Mouse (Mus musculus): ENCODE results near the gene Zc3h7b. TPM values are rescaled to one million over a fixed set of nuclear protein-coding genes. Genes with fewer than 3 reads are reported as not detected.

The Zc3h7b gene
- total RNA-seq, 2 experiments from 2014 or later, result 161 to 169 TPM

GRCm38 (mm10) chr15:81838554-81839235, 93.8 kb downstream of the Zc3h7b start:
- no peak for DNase-seq (ENCODE audit: low spot score in 2 of 2)

GRCm38 (mm10) chr15:81839634-81840033, 94.8 kb downstream of the Zc3h7b start:
- peak; percentile 73 to 88 for DNase-seq (ENCODE audit: low spot score in 2 of 2)

- no peak for DNase-seq (ENCODE audit: low spot score in 2 of 2)
Observed at GRCm38 (mm10) chr15:81840306-81840705, 95.4 kb downstream of the Zc3h7b start.

- DNase-seq (ENCODE audit: low spot score in 2 of 2), result no peak
Observed at GRCm38 (mm10) chr15:81842275-81842674, 97.4 kb downstream of the Zc3h7b start.

- DNase-seq (ENCODE audit: low spot score in 2 of 2), result no peak
Observed at GRCm38 (mm10) chr15:81845033-81845625, 100.3 kb downstream of the Zc3h7b start.

GRCm38 (mm10) chr15:81845724-81846123, 100.9 kb downstream of the Zc3h7b start:
- DNase-seq (ENCODE audit: low spot score in 2 of 2), result no peak

Other genes starting within 250 kb of the Zc3h7b start
- gene Ep300, start 159.7 kb upstream of the Zc3h7b start, total RNA-seq (2021), result 10 to 100 TPM; 58.7 to 62.8 TPM
- gene L3mbtl2, start 81.2 kb upstream of the Zc3h7b start, total RNA-seq (2021), result 10 to 100 TPM; 37.7 to 38.8 TPM
- gene Chadl, start 47.8 kb upstream of the Zc3h7b start, total RNA-seq (2021), result 10 to 100 TPM; 25.6 to 27.0 TPM
- 100 to 1,000 TPM; 161 to 176 TPM for gene Rangap1, start 473 bp downstream of the Zc3h7b start, total RNA-seq (2021)
- 100 to 1,000 TPM; 184 TPM for gene Tef, start 57.4 kb downstream of the Zc3h7b start, total RNA-seq (2021)
- 10 to 100 TPM; 24.6 to 31.6 TPM for gene Tob2, start 113.7 kb downstream of the Zc3h7b start, total RNA-seq (2021)
- gene Phf5a, start 126.9 kb downstream of the Zc3h7b start, total RNA-seq (2021), result 10 to 100 TPM; 31.0 to 39.0 TPM
- gene Aco2, start 127.3 kb downstream of the Zc3h7b start, total RNA-seq (2021), result 100 to 1,000 TPM; 481 to 503 TPM
- gene Polr3h, start 181.2 kb downstream of the Zc3h7b start, total RNA-seq (2021), result 10 to 100 TPM; 52.8 to 54.7 TPM
- gene Csdc2, start 191.7 kb downstream of the Zc3h7b start, total RNA-seq (2021), result 100 to 1,000 TPM; 131 to 136 TPM
- gene Pmm1, start 215.9 kb downstream of the Zc3h7b start, total RNA-seq (2021), result 100 to 1,000 TPM; 188 to 201 TPM
- not detected for gene 1700029P11Rik, start 235.5 kb downstream of the Zc3h7b start, total RNA-seq (2021)
- 10 to 100 TPM; 29.1 to 30.2 TPM for gene Xrcc6, start 242.8 kb downstream of the Zc3h7b start, total RNA-seq (2021)